Comparison of ENCODE assay signal across 27 mouse cellular contexts in genomic region chr17:14140266-14140665, GRCm38 (mm10).
DNase-seq lines count a peak whose midpoint lies in the region; ATAC-seq and TF ChIP-seq lines count a peak whose summit lies in the region.
"Had no signal": no experiment of that assay in that cellular context is flagged by ENCODE, and none has a peak within 500 bp of the region (broad histone marks: within the 10 kb centered on the region; RNA-seq: fewer than 3 reads in every experiment).

No protein-coding gene starts in this region.

- H3K4me1 ChIP-seq in lung, adult 2 months (ENCODE audit: control insufficient read depth, insufficient read depth, low read length), result no peaks in the 10 kb centered on the region
- no peaks in the 10 kb centered on the region for H3K4me1 ChIP-seq in stomach, postnatal 0 days (replicated peaks; ENCODE audit: control insufficient read depth, insufficient read depth)
- H3K4me1 ChIP-seq: heart, embryonic 12.5 days; kidney, embryonic 15.5 days; liver, embryonic 13.5 days; megakaryocyte, embryonic 14.5 days had no signal

- no peak for TF ChIP-seq EP300 in stomach, postnatal 0 days (optimal IDR thresholded peaks at IDR 0.05)

- TF ChIP-seq CTCF in lung, adult 2 months (IDR thresholded peaks at IDR 0.05; ENCODE audit: insufficient read depth, low read length), result no peak
- TF ChIP-seq CTCF in stomach, postnatal 0 days (IDR thresholded peaks at IDR 0.05; ENCODE audit: low read depth), result no peak

- H3K27ac ChIP-seq in stomach, postnatal 0 days (replicated peaks), result no peak overlapping the region
- H3K27ac ChIP-seq: embryonic facial prominence, embryonic 15.5 days; hindbrain, embryonic 12.5 days; kidney, embryonic 15.5 days; liver, embryonic 13.5 days; lung, embryonic 15.5 days had no signal

- no peaks in the 10 kb centered on the region for H3K36me3 ChIP-seq in stomach, postnatal 0 days (ENCODE audit: control insufficient read depth, insufficient read depth, low read length)
- H3K36me3 ChIP-seq: embryonic facial prominence, embryonic 15.5 days; G1E; heart, embryonic 12.5 days; hindbrain, embryonic 12.5 days; kidney, embryonic 15.5 days; liver, embryonic 13.5 days; lung, embryonic 15.5 days had no signal

- no peak overlapping the region for H3K4me3 ChIP-seq in lung, adult 2 months (replicated peaks; ENCODE audit: extremely low read depth, low read depth, low read length)
- H3K4me3 ChIP-seq in stomach, postnatal 0 days (ENCODE audit: low read depth, low read length), result no peak overlapping the region
- H3K4me3 ChIP-seq: embryonic facial prominence, embryonic 15.5 days; heart, embryonic 12.5 days; hindbrain, embryonic 12.5 days; kidney, embryonic 15.5 days; liver, embryonic 13.5 days; lung, embryonic 15.5 days; megakaryocyte, embryonic 14.5 days had no signal

- H3K4me2 ChIP-seq in stomach, postnatal 0 days (replicated peaks; ENCODE audit: low read depth), result no peak overlapping the region
- H3K4me2 ChIP-seq: embryonic facial prominence, embryonic 15.5 days; heart, embryonic 12.5 days; hindbrain, embryonic 12.5 days; kidney, embryonic 15.5 days; liver, embryonic 13.5 days; lung, embryonic 15.5 days had no signal

- no peaks in the 10 kb centered on the region; the same call in 1 of the 2 replicates for H3K27me3 ChIP-seq in stomach, postnatal 0 days (ENCODE audit: control insufficient read depth, insufficient read depth, low read length)
- H3K27me3 ChIP-seq: embryonic facial prominence, embryonic 15.5 days; hindbrain, embryonic 12.5 days; liver, embryonic 13.5 days; lung, embryonic 15.5 days had no signal

- TF ChIP-seq POLR2A in lung, adult 2 months (IDR thresholded peaks at IDR 0.05; ENCODE audit: borderline replicate concordance, extremely low read depth, low read depth, low read length), result no peak

- 38% methylated on average over 2 of the region's 2 CpGs for WGBS in lung, adult 2 months
- 61% methylated on average over 2 of the region's 2 CpGs for WGBS in stomach, postnatal 0 days

- H3K9me3 ChIP-seq in stomach, postnatal 0 days (ENCODE audit: control insufficient read depth, low read length), result no peaks in the 10 kb centered on the region
- H3K9me3 ChIP-seq: embryonic facial prominence, embryonic 15.5 days; heart, embryonic 12.5 days; hindbrain, embryonic 12.5 days; kidney, embryonic 15.5 days; liver, embryonic 13.5 days; lung, embryonic 15.5 days; megakaryocyte, embryonic 14.5 days had no signal

- ATAC-seq in megakaryocyte progenitor cell, adult 5-6 weeks (replicated peaks; ENCODE audit: poor library complexity), result 0 out of 2 replicates have a peak, but pooled peaks have one; percentile 20
- ATAC-seq in stomach, postnatal 0 days (ENCODE audit: low FRiP score, low TSS enrichment), result no peak
- ATAC-seq: forebrain, embryonic 16.5 days; intestine, postnatal 0 days had no signal

- H3K9ac ChIP-seq in stomach, postnatal 0 days (ENCODE audit: low read length), result no peak overlapping the region
- H3K9ac ChIP-seq: embryonic facial prominence, embryonic 15.5 days; heart, embryonic 12.5 days; hindbrain, embryonic 12.5 days; kidney, embryonic 15.5 days; liver, embryonic 13.5 days; lung, embryonic 15.5 days had no signal

- DNase-seq in gastrocnemius, adult 18-20 months (ENCODE audit: low spot score), result peak; percentile 22
- no peak for DNase-seq in gastrocnemius, postnatal 4 days (ENCODE audit: low spot score in 2 of 2)
- DNase-seq in adrenal gland, postnatal 14 days, result peak; percentile 51
- DNase-seq in lung, adult 2 months, result peak; percentile 10
- DNase-seq in spleen, adult 18-20 months, result no peak
- DNase-seq in stomach, postnatal 0 days (ENCODE audit: low spot score), result no peak
- no peak for DNase-seq in thymus, postnatal 10 days (ENCODE audit: low spot score in 2 of 2)
- DNase-seq: B cell, adult 2 months; cerebellum, adult 11 months; cerebellum, adult 9-11 months; gastrocnemius, postnatal 36 days; heart, postnatal 10 days; kidney, postnatal 36 days; liver, embryonic 13.5 days; midbrain, embryonic 14.5 days; right cerebral cortex, postnatal 14 days; thymus, postnatal 36 days had no signal

Comparison
In these comparisons a context has a peak if more than half of its experiments do, and no peak if none do; other contexts are left out.
1. DNase-seq: peak in gastrocnemius, adult 18-20 months (single experiment), adrenal gland, postnatal 14 days (single experiment) and lung, adult 2 months (single experiment); none in gastrocnemius, postnatal 4 days (0 of 2), spleen, adult 18-20 months (0 of 2), stomach, postnatal 0 days (single experiment) and thymus, postnatal 10 days (0 of 2).